Mouse (Mus musculus): Measurements from ENCODE around the gene Gm10439.
"Not testable (repeated sequence)": the region's sequence is repeated elsewhere in the genome, so short reads cannot be mapped to it uniquely, and the experiment has no call there.

The Gm10439 gene

DNA sequence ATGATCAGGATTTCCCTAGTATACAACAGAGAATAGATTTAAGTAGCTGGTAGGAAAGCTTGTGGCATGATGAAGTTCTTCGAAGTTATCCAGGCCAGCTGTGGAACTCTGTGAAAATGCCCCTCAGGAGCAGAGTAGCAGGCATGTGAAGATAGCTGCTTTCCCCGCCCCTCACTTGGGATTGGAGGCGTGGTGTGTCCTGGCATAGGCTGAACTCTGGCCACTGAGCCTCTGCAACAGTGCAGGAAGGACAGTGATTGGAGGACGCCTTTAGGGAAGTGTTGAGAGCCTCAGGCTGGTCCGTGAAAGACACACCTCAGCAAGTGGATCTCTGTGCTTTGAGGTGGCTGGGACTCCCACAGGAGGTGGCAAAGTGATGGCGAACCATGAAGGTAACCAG, at the start of gene Gm10439:
Gene Gm10439 (plus strand): TSS at position 301 of the 400 bp plus-strand sequence.
- not testable (repeated sequence) for DNase-seq

Measured in kidney, adult 11 months (tissue).